Mouse (Mus musculus) lung, postnatal 0 days (tissue): ENCODE measurements around the gene Grhl3. TPM values are rescaled to one million over a fixed set of nuclear protein-coding genes. Genes with fewer than 3 reads are reported as not detected.

Source experiments
- ATAC-seq: fragments of 200-750 bp; cut with Nextera tagmentation; 2 replicates; pipeline ENCODE4 v1.8.0; 2017; ENCODE audit warnings: moderate library complexity
- DNase-seq: peaks from one replicate; pipeline ENCODE4 v3.0.0-alpha.2; 2016; ENCODE audit warnings: low spot score
- H3K27ac ChIP-seq: fragments of 300-500 bp; sonication (generic); 2 replicates; pipeline ENCODE4 v1.5.1; 2014; ENCODE audit warnings: antibody characterized with exemption, mild to moderate bottlenecking, low read length, mixed read lengths
- H3K27me3 ChIP-seq: fragments of 300-500 bp; sonication (generic); replicated peaks from 2 replicates; pipeline ENCODE4 v1.6.1; 2014; ENCODE audit warnings: low read length, mixed read lengths; ENCODE audit not compliant: insufficient read depth
- H3K36me3 ChIP-seq: fragments of 300-500 bp; sonication (generic); 2 replicates; pipeline ENCODE4 v1.6.1; 2014; ENCODE audit warnings: low read length, mixed read lengths; ENCODE audit not compliant: insufficient read depth
- H3K4me1 ChIP-seq: fragments of 300-500 bp; sonication (generic); 2 replicates; pipeline ENCODE4 v1.6.1; 2014; ENCODE audit warnings: antibody characterized with exemption, low read depth, low read length, mixed read lengths; ENCODE audit not compliant: insufficient read depth
- H3K4me2 ChIP-seq: fragments of 300-500 bp; sonication (generic); replicated peaks from 2 replicates; pipeline ENCODE4 v1.6.1; 2014; ENCODE audit warnings: low read depth, mild to moderate bottlenecking, low read length, moderate library complexity, mixed read lengths
- H3K4me3 ChIP-seq: fragments of 300-500 bp; sonication (generic); 2 replicates; pipeline ENCODE4 v1.5.1; 2014; ENCODE audit warnings: low read depth, low read length
- H3K9ac ChIP-seq: fragments of 300-500 bp; sonication (generic); replicated peaks from 2 replicates; pipeline ENCODE4 v1.6.1; 2014; ENCODE audit warnings: low read depth, mild to moderate bottlenecking
- H3K9me3 ChIP-seq: fragments of 300-500 bp; sonication (generic); 2 replicates; pipeline ENCODE4 v1.6.1; 2016; ENCODE audit warnings: low read length, mixed read lengths
- CTCF ChIP-seq: IDR thresholded peaks from 2 replicates; pipeline ENCODE4 v1.5.1; 2016; ENCODE audit warnings: antibody characterized with exemption, mild to moderate bottlenecking
- EP300 ChIP-seq: IDR thresholded peaks from 2 replicates; pipeline ENCODE4 v1.6.1; 2016; ENCODE audit warnings: antibody characterized with exemption, mild to moderate bottlenecking, control low read depth
- WGBS: fragments of 180-500 bp; shearing (Covaris S2); extraction: QIAGEN DNeasy Blood & Tissue Kit; methylation state at CpG from one replicate; pipeline ENCODE4 v1.1.7; 2014; 5-methylcytosine and 5-hydroxymethylcytosine counted together
- polyA plus RNA-seq: library from polyadenylated mRNA; unstranded; fragments of >200 nt; fragmentation: Nextera tagmentation; extraction: Ambion mirVana; gene quantifications from 2 replicates; pipeline ENCODE4 v1.2.1, GENCODE M21; 2015

Gene Grhl3
- polyA plus RNA-seq, 1 experiment from 2014 or later: 1.5 TPM

DNA sequence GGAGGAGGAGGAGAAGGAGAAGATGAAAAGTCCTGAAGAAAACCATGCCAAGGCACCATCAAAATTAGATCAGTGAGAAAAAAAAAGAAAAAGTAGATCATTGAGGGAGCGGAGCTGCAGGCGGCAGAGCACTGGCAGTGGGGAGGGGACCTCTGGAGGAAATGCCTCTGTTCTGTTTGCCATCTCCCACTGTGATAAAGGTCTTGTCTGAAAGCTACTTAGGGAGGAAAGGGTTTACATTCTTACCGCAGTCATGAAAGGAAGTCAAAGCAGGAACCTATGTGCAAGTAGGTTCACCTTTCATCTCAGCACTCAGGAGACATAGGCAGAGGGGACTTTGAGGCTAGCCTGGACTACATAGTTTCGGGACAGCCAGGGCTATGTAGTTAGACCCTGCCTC lies 71.8 kb downstream of the Grhl3 start:
- no peaks in the 10 kb centered on the region; the same call in 1 of the 2 replicates for H3K9me3 ChIP-seq
- no peak overlapping the region for H3K27ac ChIP-seq
- no peaks in the 10 kb centered on the region for H3K4me1 ChIP-seq
- DNase-seq: no peak
- no peak overlapping the region for H3K4me2 ChIP-seq
- no peaks in the 10 kb centered on the region for H3K36me3 ChIP-seq
- no peak for ATAC-seq
- H3K9ac ChIP-seq: no peak overlapping the region
- H3K27me3 ChIP-seq: no peaks in the 10 kb centered on the region
- WGBS: 35% methylated on average over 4 of the region's 4 CpGs
- TF ChIP-seq EP300 (no peak), CTCF (no peak)
- H3K4me3 ChIP-seq: no peak overlapping the region

DNA sequence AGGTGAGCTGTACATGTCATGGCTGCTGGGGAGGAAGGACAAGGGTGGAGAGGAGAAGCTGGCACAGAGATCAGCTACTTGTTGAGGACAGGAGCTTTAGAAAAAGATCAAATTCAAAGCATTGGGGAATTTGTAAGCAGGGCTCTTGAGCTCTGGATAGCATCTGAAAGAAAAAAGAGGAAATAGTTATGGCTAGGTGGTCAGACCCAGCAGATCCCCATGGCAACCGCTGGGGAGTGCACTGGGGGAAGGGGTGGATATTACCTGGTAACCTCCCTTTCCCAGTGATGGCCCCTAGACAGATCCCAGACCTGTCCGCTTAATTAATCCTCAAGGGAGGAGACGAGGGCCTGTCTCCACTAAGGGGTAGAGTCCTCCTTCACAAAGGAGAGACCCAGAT lies 73.6 kb downstream of the Grhl3 start:
- WGBS: 83% methylated on average over 3 of the region's 3 CpGs
- ATAC-seq: no peak
- no peaks in the 10 kb centered on the region; the same call in 1 of the 2 replicates for H3K9me3 ChIP-seq

DNA sequence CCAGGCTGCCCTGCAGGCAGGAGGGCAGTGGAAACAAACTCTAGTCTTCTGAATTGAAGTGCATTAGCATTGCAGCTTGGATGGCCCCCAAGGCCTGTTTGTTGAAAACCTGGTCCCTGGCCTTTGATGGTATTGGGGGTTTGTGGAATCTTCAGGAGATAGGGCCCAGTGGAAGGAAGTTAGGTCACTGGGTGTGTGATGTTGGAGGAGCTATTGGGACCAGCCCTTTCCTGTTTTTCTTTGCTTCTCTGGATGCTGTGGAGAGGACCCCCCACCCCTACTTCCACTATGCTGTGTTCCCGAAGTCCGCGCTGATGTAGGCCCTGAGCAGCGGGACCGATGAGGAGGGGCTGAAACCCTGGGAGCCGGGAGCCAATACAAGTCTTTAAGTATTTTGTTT lies 75.3 kb downstream of the Grhl3 start:
- no peak for TF ChIP-seq CTCF
- peak; percentile 69 for TF ChIP-seq EP300
- no peaks in the 10 kb centered on the region for H3K27me3 ChIP-seq
- WGBS: 60% methylated on average over 6 of the region's 6 CpGs
- no peak overlapping the region for H3K9ac ChIP-seq
- H3K4me3 ChIP-seq: no peak overlapping the region
- no peak overlapping the region for H3K4me2 ChIP-seq
- H3K27ac ChIP-seq: peak overlapping the region; percentile 57
- H3K36me3 ChIP-seq: no peaks in the 10 kb centered on the region
- no peaks in the 10 kb centered on the region; the same call in 1 of the 2 replicates for H3K4me1 ChIP-seq
- peak; percentile 13; the same call in 1 of the 2 replicates for ATAC-seq
- peak; percentile 50 for DNase-seq
- H3K9me3 ChIP-seq: no peaks in the 10 kb centered on the region; the same call in 1 of the 2 replicates

More for the DNA sequence above, 73.6 kb downstream of the Grhl3 start:
- Histone ChIP-seq H3K9ac (no peak overlapping the region), H3K36me3 (no peaks in the 10 kb centered on the region), H3K27me3 (no peaks in the 10 kb centered on the region), H3K27ac (no peak overlapping the region), H3K4me2 (no peak overlapping the region), H3K4me1 (no peaks in the 10 kb centered on the region; the same call in 1 of the 2 replicates), H3K4me3 (no peak overlapping the region)
- TF ChIP-seq EP300 (no peak), CTCF (no peak)
- DNase-seq: no peak

DNA sequence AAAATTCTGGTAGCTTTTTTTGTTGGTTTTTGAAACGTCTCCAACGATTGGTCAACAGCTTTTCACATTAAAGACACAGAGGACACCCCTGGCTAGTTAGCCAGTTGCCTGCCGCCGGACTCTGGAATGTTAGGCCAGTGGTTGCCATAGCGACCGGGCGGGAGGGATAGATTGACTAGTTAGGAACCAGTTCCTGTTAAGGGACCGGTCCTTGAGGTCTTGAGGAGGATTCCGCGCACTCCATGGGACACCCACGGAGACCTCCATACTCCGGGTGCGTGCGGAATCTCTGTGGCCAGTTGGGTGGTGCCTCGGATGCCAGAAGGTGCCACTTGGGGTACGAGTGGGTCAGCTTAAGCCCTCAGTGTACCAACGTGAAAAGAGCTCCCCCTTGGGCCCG lies 77.6 kb downstream of the Grhl3 start:
- Histone ChIP-seq H3K4me3 (peak overlapping the region; percentile 55; the same call in 1 of the 2 replicates), H3K27ac (no peak overlapping the region), H3K27me3 (no peaks in the 10 kb centered on the region), H3K4me2 (no peak overlapping the region), H3K9ac (no peak overlapping the region), H3K4me1 (no peaks in the 10 kb centered on the region; the same call in 1 of the 2 replicates), H3K9me3 (no peaks in the 10 kb centered on the region; the same call in 1 of the 2 replicates), H3K36me3 (no peaks in the 10 kb centered on the region)
- TF ChIP-seq CTCF: peak; percentile 19; the same call in 1 of the 2 replicates
- TF ChIP-seq EP300: no peak
- DNase-seq (peak; percentile 68), ATAC-seq (no peak)
- 25% methylated on average over 18 of the region's 18 CpGs for WGBS

DNA sequence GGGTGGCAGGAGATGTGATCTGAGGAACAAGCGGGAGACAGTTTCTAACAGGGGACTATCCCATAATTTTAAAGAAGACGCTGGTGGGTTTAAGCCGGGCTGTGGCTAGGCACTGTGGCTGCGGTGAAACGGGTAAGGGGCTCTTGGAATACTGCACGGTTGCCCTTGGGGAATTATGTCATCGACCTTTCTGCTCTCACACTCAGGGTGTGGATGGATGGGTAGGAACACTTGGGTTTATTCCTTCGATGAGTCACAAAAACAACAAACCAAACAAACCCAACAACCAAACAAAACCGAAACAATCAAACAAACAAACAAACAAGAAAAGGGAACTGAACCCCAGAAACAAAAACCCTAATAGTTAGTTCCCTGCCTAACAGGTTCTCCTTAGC lies 78.0 kb downstream of the Grhl3 start:
- TF ChIP-seq EP300 (no peak), CTCF (no peak)
- Histone ChIP-seq H3K9me3 (no peaks in the 10 kb centered on the region; the same call in 1 of the 2 replicates), H3K4me2 (peak overlapping the region; percentile 95), H3K27ac (no peak overlapping the region; the same call in 1 of the 2 replicates), H3K4me1 (no peaks in the 10 kb centered on the region; the same call in 1 of the 2 replicates), H3K27me3 (no peaks in the 10 kb centered on the region), H3K9ac (no peak overlapping the region), H3K4me3 (peak overlapping the region; percentile 55; the same call in 1 of the 2 replicates), H3K36me3 (no peaks in the 10 kb centered on the region)
- WGBS: 8% methylated on average over 9 of the region's 9 CpGs
- DNase-seq (no peak), ATAC-seq (no peak)

DNA sequence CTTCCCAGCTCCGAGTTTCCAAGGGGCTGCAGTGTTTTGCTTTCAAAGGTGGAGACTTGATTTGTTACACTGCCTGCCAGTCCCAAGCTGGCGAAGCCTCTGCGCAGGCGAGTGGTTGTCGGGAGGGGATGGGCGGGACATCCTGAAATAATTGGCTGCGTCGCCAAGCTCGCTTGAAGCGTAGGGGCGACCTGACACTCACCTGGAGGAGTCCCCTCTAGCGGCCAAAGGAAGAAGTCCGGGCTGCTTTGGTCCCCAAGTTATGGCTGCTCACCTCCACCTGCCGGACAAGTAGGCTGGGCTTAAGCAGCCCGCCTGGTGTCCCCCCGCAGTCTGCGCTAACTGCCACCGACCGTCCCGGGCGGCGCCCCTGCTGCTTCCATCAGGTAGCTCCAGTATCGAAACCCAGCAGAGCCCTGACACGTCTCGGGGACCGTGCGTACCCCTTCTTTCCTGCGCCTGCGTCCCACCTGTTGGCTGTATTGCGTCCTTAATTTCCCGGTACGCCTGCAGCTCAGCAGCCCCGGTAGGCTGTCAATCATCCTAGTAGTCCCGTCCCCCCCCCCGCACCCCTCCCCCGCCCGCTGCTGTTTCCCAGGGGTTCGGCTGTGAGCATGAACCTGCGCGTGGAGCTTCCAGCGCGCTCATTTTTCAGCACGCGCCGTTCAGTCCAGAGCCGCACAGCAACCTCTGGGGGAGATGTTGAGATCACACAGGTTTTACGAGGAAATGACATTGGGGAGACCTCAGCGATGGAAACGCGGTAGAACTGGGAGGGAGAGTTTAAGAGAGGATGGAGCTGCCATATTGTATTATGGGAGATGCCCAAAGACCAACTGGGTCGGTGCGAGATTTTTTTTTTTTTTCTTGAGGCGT lies 78.7 kb downstream of the Grhl3 start, which contains the start of the genes Stpg1 and Nipal3:
Gene Stpg1 (plus strand): TSS at position 270 of the 876 bp plus-strand sequence.
Gene Nipal3 (minus strand): TSS at position 518 of the 876 bp plus-strand sequence.
- TF ChIP-seq CTCF (peak; percentile 74), EP300 (no peak; the same call in 1 of the 2 replicates)
- Histone ChIP-seq H3K27ac (peak within 1 kb of the TSS; percentile 90), H3K4me1 (no peaks in the 10 kb centered on the region; the same call in 1 of the 2 replicates), H3K4me3 (peak within 1 kb of the TSS; percentile 55), H3K9ac (peak within 1 kb of the TSS; percentile 39; the same call in 1 of the 2 replicates), H3K4me2 (peak within 1 kb of the TSS; percentile 95), H3K27me3 (no peaks in the 10 kb centered on the region), H3K36me3 (0 out of 2 replicates have a peak, but pooled peaks cover 3% of the 10 kb centered on the region), H3K9me3 (no peaks in the 10 kb centered on the region)
- ATAC-seq: peak; percentile 94
- peak; percentile 97 for DNase-seq
- under 1% methylated on average over 52 of the region's 53 CpGs for WGBS
